Mouse (Mus musculus): Measurements from ENCODE around the gene Lclat1. TPM values are rescaled to one million over a fixed set of nuclear protein-coding genes. Genes with fewer than 3 reads are reported as not detected.

Gene Lclat1
- total and polyA plus RNA-seq, 3 experiments = 9.6 to 10.5 TPM; not detected in 1

DNA sequence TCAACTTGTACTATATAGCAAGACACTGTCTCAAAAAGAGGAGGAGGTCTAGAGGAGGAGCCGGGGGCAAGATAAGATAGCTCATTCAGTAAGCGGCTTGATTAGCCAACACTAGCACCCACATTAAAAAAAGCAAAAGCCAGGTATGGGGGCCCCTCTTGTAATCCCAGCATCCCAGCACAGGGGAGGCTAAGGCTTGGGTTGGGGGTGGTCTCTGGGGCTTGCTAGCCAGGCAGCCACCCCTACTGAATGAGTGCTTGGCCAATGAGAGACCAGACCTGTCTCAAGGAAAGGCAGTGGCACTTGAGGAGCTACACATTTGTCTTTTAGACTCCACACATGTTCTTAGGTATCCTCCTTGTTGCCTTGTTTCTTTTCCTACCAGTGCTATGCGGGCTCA is 136.8 kb downstream of the Lclat1 start:
- no peak for DNase-seq (ENCODE audit: low read depth, low spot score)
- no peak overlapping the region for H3K27ac ChIP-seq (ENCODE audit: control insufficient read depth, low read depth, low read length)
- H3K4me3 ChIP-seq (ENCODE audit: control insufficient read depth in 1 of 2, insufficient read depth in 1 of 2, low read depth in 2 of 2, low read length in 2 of 2) = no peak overlapping the region
- H3K79me2 ChIP-seq (ENCODE audit: control insufficient read depth, insufficient read depth, low read length, poor library complexity) = no peaks in the 10 kb centered on the region
- no peaks in the 10 kb centered on the region for H3K27me3 ChIP-seq (ENCODE audit: control insufficient read depth in 1 of 2, insufficient read depth in 2 of 2, low read length in 2 of 2)
- TF ChIP-seq HCFC1 (IDR thresholded peaks at IDR 0.05; ENCODE audit: low read depth, low read length) = no peak
- peaks cover 0 to 6% of the 10 kb centered on the region in 2 experiments; a peak in 2 of 4 replicates for H3K36me3 ChIP-seq (ENCODE audit: control insufficient read depth in 1 of 2, insufficient read depth in 2 of 2, low read length in 2 of 2)
- H3K9me3 ChIP-seq (replicated peaks; ENCODE audit: insufficient read depth, low read length) = no peaks in the 10 kb centered on the region
- H3K4me1 ChIP-seq (ENCODE audit: control insufficient read depth in 1 of 2, insufficient read depth in 2 of 2, low read length in 2 of 2) = peaks cover 2 to 10% of the 10 kb centered on the region in 2 experiments
- H3K9ac ChIP-seq (ENCODE audit: control insufficient read depth, low read depth, low read length, poor library complexity, severe bottlenecking) = no peak overlapping the region

DNA sequence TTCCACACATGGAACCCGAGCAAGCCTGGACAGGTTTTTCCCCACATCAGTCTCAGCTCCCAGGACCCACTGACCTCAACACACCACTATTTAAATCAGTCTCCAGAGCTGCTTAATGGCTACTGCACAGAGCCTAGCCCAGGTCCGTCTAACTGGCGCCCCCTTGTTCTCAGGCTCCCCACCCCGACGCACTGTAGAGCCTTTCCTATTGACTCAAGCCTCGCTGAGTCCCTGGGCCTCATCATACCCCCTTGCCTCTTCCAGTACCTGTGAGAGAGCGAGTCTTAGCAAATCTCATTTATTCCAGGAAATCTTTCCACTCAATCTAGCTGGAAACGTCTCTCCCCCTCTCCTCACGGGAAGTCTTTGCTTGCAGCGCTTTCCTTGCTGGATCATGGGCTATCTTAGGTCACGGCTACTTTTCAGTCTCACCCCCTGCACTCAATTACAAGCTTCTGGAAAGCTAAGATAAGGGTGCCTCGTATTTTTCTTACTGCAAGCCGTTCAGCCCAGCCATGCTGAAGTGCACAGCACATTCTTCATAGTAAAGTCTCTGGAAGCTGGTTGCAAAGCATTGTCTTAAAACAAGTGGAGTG is 137.4 kb downstream of the Lclat1 start:
- peak; percentile 38 for DNase-seq (ENCODE audit: low read depth, low spot score)
- Histone ChIP-seq H3K27ac (ENCODE audit: control insufficient read depth, low read depth, low read length) (no peak overlapping the region), H3K4me3 (ENCODE audit: control insufficient read depth in 1 of 2, insufficient read depth in 1 of 2, low read depth in 2 of 2, low read length in 2 of 2) (no peak overlapping the region), H3K36me3 (ENCODE audit: control insufficient read depth in 1 of 2, insufficient read depth in 2 of 2, low read length in 2 of 2) (peaks cover 0 to 6% of the 10 kb centered on the region in 2 experiments; a peak in 2 of 4 replicates), H3K27me3 (ENCODE audit: control insufficient read depth in 1 of 2, insufficient read depth in 2 of 2, low read length in 2 of 2) (no peaks in the 10 kb centered on the region), H3K4me1 (ENCODE audit: control insufficient read depth in 1 of 2, insufficient read depth in 2 of 2, low read length in 2 of 2) (peaks cover 2 to 10% of the 10 kb centered on the region in 2 experiments), H3K79me2 (ENCODE audit: control insufficient read depth, insufficient read depth, low read length, poor library complexity) (no peaks in the 10 kb centered on the region), H3K9ac (ENCODE audit: control insufficient read depth, low read depth, low read length, poor library complexity, severe bottlenecking) (no peak overlapping the region), H3K9me3 (replicated peaks; ENCODE audit: insufficient read depth, low read length) (no peaks in the 10 kb centered on the region)
- TF ChIP-seq GATA1 (IDR thresholded peaks at IDR 0.05; ENCODE audit: low read depth, low read length) (peak; percentile 46), RCOR1 (IDR thresholded peaks at IDR 0.05; ENCODE audit: low read depth, low read length) (0 out of 2 replicates have a peak, but pooled peaks have one; percentile 6), TCF12 (IDR thresholded peaks at IDR 0.05; ENCODE audit: low read depth, low read length) (peak; percentile 56; the same call in 1 of the 2 replicates), TAL1 (IDR thresholded peaks at IDR 0.05; ENCODE audit: low read length) (peak; percentile 40), E2F4 (IDR thresholded peaks at IDR 0.05; ENCODE audit: borderline replicate concordance, low read depth, low read length) (no peak), EP300 (IDR thresholded peaks at IDR 0.05; ENCODE audit: low read depth in 1 of 2, low read length in 2 of 2) (peak; percentile 44 to 47; a peak in 2 of 4 replicates), TBP (IDR thresholded peaks at IDR 0.05; ENCODE audit: low read depth, low read length) (no peak), UBTF (IDR thresholded peaks at IDR 0.05; ENCODE audit: borderline replicate concordance, insufficient read depth, low read depth, low read length) (no peak), SIN3A (IDR thresholded peaks at IDR 0.05; ENCODE audit: low read length) (no peak), NRF1 (IDR thresholded peaks at IDR 0.05; ENCODE audit: insufficient read depth, low read depth, low read length, poor library complexity, severe bottlenecking) (no peak), NELFE (IDR thresholded peaks at IDR 0.05; ENCODE audit: low read depth, low read length) (no peak), USF1 (IDR thresholded peaks at IDR 0.05; ENCODE audit: low read depth, low read length) (no peak), HCFC1 (IDR thresholded peaks at IDR 0.05; ENCODE audit: low read depth, low read length) (no peak)

- peaks cover 0 to 8% of the 10 kb centered on the region in 2 experiments; a peak in 2 of 4 replicates for H3K36me3 ChIP-seq (ENCODE audit: control insufficient read depth in 1 of 2, insufficient read depth in 2 of 2, low read length in 2 of 2)
- H3K4me3 ChIP-seq (ENCODE audit: control insufficient read depth in 1 of 2, insufficient read depth in 1 of 2, low read depth in 2 of 2, low read length in 2 of 2) = no peak overlapping the region
- no peak for DNase-seq (ENCODE audit: low read depth, low spot score)
- no peak overlapping the region for H3K9ac ChIP-seq (ENCODE audit: control insufficient read depth, low read depth, low read length, poor library complexity, severe bottlenecking)
- H3K79me2 ChIP-seq (ENCODE audit: control insufficient read depth, insufficient read depth, low read length, poor library complexity) = no peaks in the 10 kb centered on the region
- no peaks in the 10 kb centered on the region for H3K27me3 ChIP-seq (ENCODE audit: control insufficient read depth in 1 of 2, insufficient read depth in 2 of 2, low read length in 2 of 2)
- peaks cover 2 to 19% of the 10 kb centered on the region in 2 experiments for H3K4me1 ChIP-seq (ENCODE audit: control insufficient read depth in 1 of 2, insufficient read depth in 2 of 2, low read length in 2 of 2)
- TF ChIP-seq MAX (IDR thresholded peaks at IDR 0.05; ENCODE audit: low read length) (no peak), NRF1 (IDR thresholded peaks at IDR 0.05; ENCODE audit: insufficient read depth, low read depth, low read length, poor library complexity, severe bottlenecking) (no peak), GATA1 (IDR thresholded peaks at IDR 0.05; ENCODE audit: low read depth, low read length) (no peak), SIN3A (IDR thresholded peaks at IDR 0.05; ENCODE audit: low read length) (no peak), KAT2A (conservative IDR thresholded peaks at IDR 0.05; ENCODE audit: low read depth, low read length) (no peak), USF2 (IDR thresholded peaks at IDR 0.05; ENCODE audit: borderline replicate concordance in 1 of 2, insufficient read depth in 1 of 2, low read depth in 1 of 2, low read length in 2 of 2) (no peak), EP300 (IDR thresholded peaks at IDR 0.05; ENCODE audit: low read depth in 1 of 2, low read length in 2 of 2) (no peak), ELF1 (IDR thresholded peaks at IDR 0.05; ENCODE audit: low read depth, low read length) (no peak), MAFK (IDR thresholded peaks at IDR 0.05; ENCODE audit: borderline replicate concordance, low read depth, low read length) (no peak), RCOR1 (IDR thresholded peaks at IDR 0.05; ENCODE audit: low read depth, low read length) (no peak), UBTF (IDR thresholded peaks at IDR 0.05; ENCODE audit: borderline replicate concordance, insufficient read depth, low read depth, low read length) (no peak)
- H3K9me3 ChIP-seq (replicated peaks; ENCODE audit: insufficient read depth, low read length) = no peaks in the 10 kb centered on the region
- H3K27ac ChIP-seq (ENCODE audit: control insufficient read depth, low read depth, low read length) = no peak overlapping the region
These were observed 138.3 kb downstream of the Lclat1 start for GRCm38 (mm10) chr17:73246036-73246435.

All from MEL (cell line).